9 mouse cellular contexts compared by ENCODE assay signal in the genomic region with DNA sequence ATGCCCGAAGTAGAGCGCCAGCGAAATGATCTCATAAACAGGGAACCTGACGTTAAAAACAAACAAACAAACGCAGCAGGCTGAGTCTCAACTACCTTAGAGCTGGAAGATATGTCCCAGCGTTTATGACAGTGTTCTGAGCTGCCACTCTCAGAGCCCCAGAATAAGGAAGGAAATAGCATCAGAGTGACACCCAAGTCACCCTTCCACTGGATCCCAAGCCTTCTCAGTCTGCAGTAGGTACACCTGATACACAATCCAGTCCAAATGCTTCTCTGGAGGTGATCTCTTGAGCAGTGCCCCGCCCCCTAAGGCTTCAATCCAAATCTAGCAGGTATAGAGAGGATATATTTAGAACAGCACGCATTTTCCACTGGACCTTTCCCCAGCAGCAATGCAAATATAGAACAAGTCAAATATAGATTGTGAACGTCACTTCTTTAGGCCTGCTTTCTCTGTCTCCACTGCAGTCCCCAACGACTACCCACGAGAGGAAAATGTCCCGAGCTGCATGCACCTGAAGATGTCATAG. TPM values are rescaled to one million over a fixed set of nuclear protein-coding genes. Genes with fewer than 3 reads are reported as not detected.
A peak's percentile ranks its signal among the peaks of the same experiment; 100 is the strongest.
DNase-seq lines count a peak whose midpoint lies in the region; ATAC-seq and TF ChIP-seq lines count a peak whose summit lies in the region.
"Had no signal": no experiment of that assay in that cellular context is flagged by ENCODE, and none has a peak within 500 bp of the region (broad histone marks: within the 10 kb centered on the region; RNA-seq: fewer than 3 reads in every experiment).

No protein-coding gene starts in this region.

- H3K9me3 ChIP-seq in forebrain, embryonic 12.5 days: no peaks in the 10 kb centered on the region
- no peaks in the 10 kb centered on the region for H3K9me3 ChIP-seq in intestine, postnatal 0 days (ENCODE audit: control insufficient read depth)

- H3K4me1 ChIP-seq in forebrain, embryonic 12.5 days: peaks cover 25% of the 10 kb centered on the region
- no peaks in the 10 kb centered on the region for H3K4me1 ChIP-seq in intestine, postnatal 0 days (replicated peaks; ENCODE audit: control insufficient read depth, insufficient read depth, low read length)

- peak overlapping the region; percentile 80 for H3K4me2 ChIP-seq in forebrain, embryonic 12.5 days
- H3K4me2 ChIP-seq in intestine, postnatal 0 days (replicated peaks; ENCODE audit: low read depth): peak overlapping the region; percentile 84

- no peaks in the 10 kb centered on the region for H3K36me3 ChIP-seq in forebrain, embryonic 12.5 days (replicated peaks)
- no peaks in the 10 kb centered on the region; the same call in 1 of the 2 replicates for H3K36me3 ChIP-seq in intestine, postnatal 0 days (ENCODE audit: control insufficient read depth, insufficient read depth)

- peak overlapping the region; percentile 76 for H3K4me3 ChIP-seq in forebrain, embryonic 12.5 days (replicated peaks)
- H3K4me3 ChIP-seq in intestine, postnatal 0 days (ENCODE audit: low read depth, low read length): peak overlapping the region; percentile 79

- no peaks in the 10 kb centered on the region for H3K27me3 ChIP-seq in forebrain, embryonic 12.5 days
- H3K27me3 ChIP-seq in intestine, postnatal 0 days (replicated peaks; ENCODE audit: control insufficient read depth, insufficient read depth, low read length): no peaks in the 10 kb centered on the region

- no peak overlapping the region; the same call in 1 of the 2 replicates for H3K9ac ChIP-seq in forebrain, embryonic 12.5 days
- 0 out of 2 replicates have a peak overlapping the region, but pooled peaks have one; percentile 37 for H3K9ac ChIP-seq in intestine, postnatal 0 days (ENCODE audit: low read depth, low read length)

- 44% methylated on average over 12 of the region's 12 CpGs for WGBS in forebrain, embryonic 12.5 days
- WGBS in intestine, postnatal 0 days: 31% methylated on average over 12 of the region's 12 CpGs

- peak; percentile 0; the same call in 1 of the 2 replicates for ATAC-seq in forebrain, embryonic 12.5 days (ENCODE audit: low FRiP score)
- ATAC-seq in intestine, postnatal 0 days: no peak
- peak; percentile 22 for ATAC-seq in megakaryocyte, adult 5-6 weeks (ENCODE audit: poor library complexity, severe bottlenecking)

- no peak for TF ChIP-seq CTCF in intestine, postnatal 0 days (IDR thresholded peaks at IDR 0.05; ENCODE audit: low read depth)

- DNase-seq in gastrocnemius, adult 18-20 months (ENCODE audit: low spot score): peak; percentile 4
- no peak for DNase-seq in gastrocnemius, postnatal 10 days
- DNase-seq in brain, adult 2 months (ENCODE audit: low read depth, low spot score): peak; percentile 24
- DNase-seq in thymus, postnatal 25 days: peak; percentile 11
- DNase-seq in adrenal gland, adult 18-20 months (ENCODE audit: low spot score in 2 of 2): no peak

- H3K27ac ChIP-seq in forebrain, embryonic 12.5 days: no peak overlapping the region
- no peak overlapping the region for H3K27ac ChIP-seq in intestine, postnatal 0 days (ENCODE audit: low read depth, low read length)

RNA-seq across cellular contexts. Expression of gene Chml, which starts 0.8 kb away (rescaled TPM):
- 1 to 10 TPM; 2.9 to 4.9 TPM for total RNA-seq in gastrocnemius, adult 18-20 months (2021)
- total RNA-seq in gastrocnemius, postnatal 10 days (2021): 1 to 10 TPM; 4.1 to 5.9 TPM
- 6.2 and 6.5 TPM in 2 replicates for polyA plus RNA-seq in forebrain, embryonic 12.5 days (2016; fragmentation: Nextera tagmentation; extraction: Ambion mirVana)
- 1.6 TPM in 2 replicates for polyA plus RNA-seq in intestine, postnatal 0 days (2015; fragmentation: Nextera tagmentation; extraction: Ambion mirVana)
- 14.2 and 17.0 TPM in 2 replicates for total RNA-seq in megakaryocyte, adult 5-6 weeks (2015)
- 28.4 and 38.1 TPM in 2 replicates for total RNA-seq in megakaryocyte, adult 5-6 weeks (2017)
- total RNA-seq in adrenal gland, adult 18-20 months (2021): 1 to 10 TPM; 7.5 to 8.4 TPM

RNA-seq across cellular contexts. Expression of gene Opn3, which starts 0.9 kb away (rescaled TPM):
- total RNA-seq in gastrocnemius, adult 18-20 months (2021): 1 to 10 TPM; 2.8 to 3.8 TPM
- 10 to 100 TPM in 1 of 2 experiments, 1 to 10 TPM in 1; 8.0 to 10.2 TPM for total RNA-seq in gastrocnemius, postnatal 10 days (2021)
- polyA plus RNA-seq in forebrain, embryonic 12.5 days (2016; fragmentation: Nextera tagmentation; extraction: Ambion mirVana): 7.7 and 8.5 TPM in 2 replicates
- polyA plus RNA-seq in intestine, postnatal 0 days (2015; fragmentation: Nextera tagmentation; extraction: Ambion mirVana): 4.1 and 4.5 TPM in 2 replicates
- total RNA-seq in megakaryocyte, adult 5-6 weeks (2015): 1.5 and 1.9 TPM in 2 replicates
- 0.37 and 1.7 TPM in 2 replicates for total RNA-seq in megakaryocyte, adult 5-6 weeks (2017)
- 10 to 100 TPM; 10.1 to 11.3 TPM for total RNA-seq in adrenal gland, adult 18-20 months (2021)

RNA-seq across cellular contexts. Expression of gene Wdr64, which starts 4.9 kb away (rescaled TPM):
- total RNA-seq in gastrocnemius, adult 18-20 months (2021): not detected
- total RNA-seq in gastrocnemius, postnatal 10 days (2021): not detected
- polyA plus RNA-seq in forebrain, embryonic 12.5 days (2016; fragmentation: Nextera tagmentation; extraction: Ambion mirVana): not detected in 2 replicates
- polyA plus RNA-seq in intestine, postnatal 0 days (2015; fragmentation: Nextera tagmentation; extraction: Ambion mirVana): not detected in 2 replicates
- total RNA-seq in megakaryocyte, adult 5-6 weeks (2015): not detected in 2 replicates
- not detected in 2 replicates for total RNA-seq in megakaryocyte, adult 5-6 weeks (2017)
- not detected for total RNA-seq in adrenal gland, adult 18-20 months (2021)
- polyA plus RNA-seq: large intestine, adult 2 months had no signal

Comparison
In these comparisons a context has a peak if more than half of its experiments do, and no peak if none do; other contexts are left out.
1. DNase-seq: peak in gastrocnemius, adult 18-20 months (single experiment), brain, adult 2 months (single experiment) and thymus, postnatal 25 days (single experiment); none in gastrocnemius, postnatal 10 days (single experiment) and adrenal gland, adult 18-20 months (0 of 2).